Mouse (Mus musculus) ovary, adult 18-20 months (tissue): Measurements from ENCODE around the gene Cntn5.

ENCODE experiments used
- DNase-seq: peaks from one replicate; pipeline ENCODE4 v3.0.0; 2022; ENCODE audit warnings: low spot score, mixed read lengths

Gene Cntn5

DNA sequence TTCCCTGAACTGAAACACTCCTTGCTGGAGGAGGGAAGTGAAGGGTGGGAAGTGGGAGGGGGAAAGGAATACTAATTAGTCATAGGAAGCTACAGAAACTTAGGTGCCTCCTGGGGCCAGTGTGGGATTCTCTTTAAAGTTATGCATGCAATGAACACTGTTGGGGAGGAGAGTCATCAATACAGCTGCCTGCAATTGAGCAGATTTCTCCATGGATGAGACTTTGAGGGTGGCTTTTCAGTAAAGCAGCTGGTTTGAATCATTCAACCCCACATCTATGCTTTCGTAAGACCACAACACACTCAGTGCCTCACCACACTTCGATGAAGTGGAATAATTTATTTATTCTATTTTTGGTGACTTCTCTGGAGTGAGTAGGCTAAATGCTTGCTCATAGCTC, 674.9 kb downstream of the Cntn5 start:
- no peak for DNase-seq

DNA sequence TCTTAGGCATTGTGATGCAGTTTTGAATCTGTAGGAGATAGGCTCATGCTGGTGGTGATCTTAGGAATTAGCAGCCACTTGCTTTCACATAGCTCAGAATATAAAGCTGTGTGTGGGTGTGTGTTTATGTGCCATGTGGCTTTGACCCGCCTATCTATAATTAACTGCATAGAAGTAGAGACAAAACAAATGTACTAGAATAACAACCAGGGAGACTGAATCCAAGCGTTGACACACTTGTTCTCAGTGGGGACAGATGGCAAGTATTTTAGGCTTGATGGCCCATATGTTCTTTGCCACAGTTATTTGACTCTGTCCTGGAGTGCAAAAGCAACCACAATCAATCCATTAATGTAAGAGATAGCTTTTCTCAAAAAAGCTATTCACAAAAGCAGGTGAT, 678.6 kb downstream of the Cntn5 start:
- DNase-seq: no peak

DNA sequence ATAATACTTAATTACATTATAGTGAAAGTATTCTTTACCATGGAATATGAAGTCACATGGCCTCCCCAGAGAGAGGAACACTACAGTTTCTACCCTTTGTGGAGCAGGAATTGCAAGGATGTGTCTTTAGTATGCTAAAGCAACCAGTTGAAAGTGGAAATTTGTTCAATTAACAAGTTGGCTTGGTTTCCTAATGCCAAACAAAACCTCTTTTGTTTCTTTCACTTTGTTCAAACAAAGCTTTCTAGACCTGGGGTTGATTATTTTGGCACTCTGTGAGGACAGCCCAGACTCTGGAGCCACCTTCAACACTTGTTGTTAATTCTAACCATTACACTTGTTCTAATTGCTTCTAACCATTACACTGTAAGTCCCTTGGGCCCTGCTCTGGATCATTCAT, 718.5 kb downstream of the Cntn5 start:
- DNase-seq: no peak

DNA sequence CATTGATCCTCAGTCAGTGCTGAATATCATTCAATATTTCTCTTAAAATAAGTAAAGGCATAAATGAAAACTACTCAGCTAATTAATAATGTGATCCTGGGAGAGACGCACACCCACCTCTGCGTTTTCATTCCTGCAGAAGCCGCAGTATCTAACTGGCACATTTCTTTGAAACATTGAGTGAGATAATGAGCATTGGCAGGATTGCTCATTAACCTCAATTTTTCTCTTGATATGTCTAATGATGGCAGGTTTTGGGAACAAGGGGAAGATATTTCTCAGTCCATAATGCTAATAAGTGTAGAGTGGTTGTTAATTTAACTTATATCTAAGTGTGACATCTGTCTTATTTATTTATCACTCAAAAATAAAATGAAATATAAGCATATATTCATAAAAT, 734.0 kb downstream of the Cntn5 start:
- DNase-seq: no peak

GRCm38 (mm10) chr9:10121350-10122057, 783.1 kb downstream of the Cntn5 start:
- no peak for DNase-seq

GRCm38 (mm10) chr9:10116581-10116980, 788.0 kb downstream of the Cntn5 start:
- no peak for DNase-seq

DNA sequence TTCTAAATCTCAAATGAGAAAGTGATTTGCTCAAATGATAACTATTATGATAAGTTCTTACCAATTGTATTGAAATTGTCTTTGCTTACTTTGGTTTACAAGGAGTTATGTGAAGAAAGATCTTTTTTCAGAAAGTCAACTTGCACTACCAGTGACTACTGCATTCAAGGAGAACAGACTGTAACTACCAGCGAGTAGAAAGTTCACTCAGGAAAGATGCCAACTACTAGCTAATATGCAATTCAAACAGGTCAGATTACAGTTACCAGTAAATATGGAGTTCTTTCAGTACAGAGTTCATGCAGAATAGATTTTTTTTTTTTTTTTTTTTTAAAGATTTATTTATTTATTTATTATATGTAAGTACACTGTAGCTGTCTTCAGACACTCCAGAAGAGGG, 795.4 kb downstream of the Cntn5 start:
- no peak for DNase-seq

GRCm38 (mm10) chr9:10107861-10108260, 796.7 kb downstream of the Cntn5 start:
- DNase-seq: no peak

DNA sequence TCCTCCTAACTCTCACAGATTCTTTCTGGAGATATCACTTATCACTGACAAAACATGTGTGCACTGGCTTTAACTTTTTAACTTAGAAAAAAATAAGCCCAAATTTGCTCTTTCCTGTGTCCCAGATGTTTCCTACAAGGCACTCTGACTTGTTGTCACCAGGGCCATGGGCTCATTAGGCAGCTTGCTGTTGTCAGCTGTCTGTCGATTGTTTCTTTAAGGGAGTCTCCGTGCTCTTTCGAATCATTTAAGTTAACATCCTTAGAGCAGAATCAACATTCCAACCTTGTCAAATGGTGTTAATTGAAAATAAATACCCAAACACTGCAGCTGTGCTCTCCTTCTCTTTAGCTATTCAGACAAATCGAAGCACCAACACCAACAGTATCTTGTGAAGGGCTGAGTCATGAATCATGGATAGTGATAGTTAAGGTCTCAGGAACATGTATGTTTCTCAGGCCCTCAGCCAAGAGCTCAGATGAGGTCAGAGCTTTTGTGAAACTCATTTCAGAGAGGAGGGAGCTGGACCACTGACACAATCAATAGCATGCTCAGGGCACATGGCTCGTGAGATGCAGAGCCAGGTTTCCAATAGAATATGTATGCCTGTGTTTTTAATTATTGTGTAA, 802.6 kb downstream of the Cntn5 start:
- no peak for DNase-seq

DNA sequence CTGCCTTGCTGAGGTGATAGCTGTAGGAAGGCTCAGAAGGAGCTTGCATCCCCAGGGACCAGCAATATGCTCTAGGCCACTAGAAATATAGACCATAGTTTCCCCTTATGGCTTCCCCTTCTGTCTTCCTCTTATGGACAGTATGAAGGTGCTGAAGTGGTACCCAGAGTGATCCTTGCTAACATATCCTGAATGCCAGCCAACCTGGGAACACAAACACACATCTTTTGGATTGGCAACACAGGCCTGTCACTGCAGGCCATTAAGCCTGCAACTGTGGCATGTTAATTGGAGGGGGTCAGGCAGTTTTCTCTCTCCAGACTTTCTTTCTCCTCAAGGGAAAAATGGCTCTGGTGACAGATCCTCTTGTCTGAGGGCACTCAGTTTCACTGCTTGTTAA, 828.3 kb downstream of the Cntn5 start:
- no peak for DNase-seq

GRCm38 (mm10) chr9:10073401-10073800, 831.2 kb downstream of the Cntn5 start:
- no peak for DNase-seq

DNA sequence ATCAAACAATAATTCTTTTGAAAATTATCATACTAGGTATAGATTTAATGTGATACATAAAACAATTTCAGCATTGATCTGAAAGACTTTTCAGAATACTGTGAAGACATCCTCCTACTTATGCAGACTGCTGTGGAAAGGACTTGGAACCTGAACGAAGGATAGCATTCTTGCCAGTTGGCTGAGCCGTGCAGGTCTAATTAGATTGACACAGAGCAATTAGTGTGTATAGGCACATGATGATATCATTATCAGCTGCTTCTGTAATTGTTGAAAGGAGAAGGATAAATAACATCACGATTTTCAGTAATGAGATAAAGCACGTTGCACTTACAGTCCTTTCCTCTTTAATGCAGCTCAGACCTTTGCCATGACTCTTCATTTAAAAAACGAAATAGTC, 831.7 kb downstream of the Cntn5 start:
- no peak for DNase-seq

GRCm38 (mm10) chr9:10071271-10071670, 833.3 kb downstream of the Cntn5 start:
- DNase-seq: no peak

GRCm38 (mm10) chr9:10044969-10045789, 859.4 kb downstream of the Cntn5 start:
- DNase-seq: no peak

DNA sequence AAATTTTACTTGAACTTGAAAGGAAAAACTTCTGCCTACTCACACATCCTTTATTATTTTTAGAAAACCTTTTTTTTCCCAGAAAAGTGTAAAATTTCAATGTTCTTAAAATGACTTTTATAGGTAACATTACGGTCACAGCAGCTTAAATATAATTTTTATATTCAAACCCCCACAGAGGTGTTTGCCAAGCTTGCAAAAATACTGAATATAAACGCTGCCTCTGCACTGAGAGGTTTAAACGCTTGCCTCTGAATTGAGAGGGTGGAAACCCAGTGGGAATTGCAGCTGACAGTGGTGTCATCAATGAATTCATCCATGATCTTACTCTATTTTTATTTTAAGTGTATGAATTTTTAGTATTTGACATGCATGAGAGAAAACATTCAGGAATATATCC, 861.6 kb downstream of the Cntn5 start:
- DNase-seq: no peak

DNA sequence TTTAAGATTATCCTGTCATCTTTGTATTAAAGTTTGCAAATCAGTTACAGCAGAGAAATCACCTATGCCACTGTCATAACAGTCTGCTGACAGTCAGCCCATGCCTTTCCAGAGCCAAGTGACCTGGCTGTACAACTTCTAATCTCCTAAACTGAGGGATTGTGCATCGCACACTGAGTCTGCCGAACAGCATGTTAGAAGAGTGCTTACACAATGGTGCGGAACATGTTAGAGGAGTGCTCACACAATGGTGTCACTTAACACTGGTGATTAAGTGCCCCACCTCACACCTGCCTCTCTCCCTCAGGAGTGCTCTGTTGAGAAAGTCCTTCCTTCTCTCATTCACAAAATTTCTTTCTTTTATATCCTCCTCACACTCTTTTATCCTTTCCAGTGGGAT, 889.4 kb downstream of the Cntn5 start:
- no peak for DNase-seq

DNA sequence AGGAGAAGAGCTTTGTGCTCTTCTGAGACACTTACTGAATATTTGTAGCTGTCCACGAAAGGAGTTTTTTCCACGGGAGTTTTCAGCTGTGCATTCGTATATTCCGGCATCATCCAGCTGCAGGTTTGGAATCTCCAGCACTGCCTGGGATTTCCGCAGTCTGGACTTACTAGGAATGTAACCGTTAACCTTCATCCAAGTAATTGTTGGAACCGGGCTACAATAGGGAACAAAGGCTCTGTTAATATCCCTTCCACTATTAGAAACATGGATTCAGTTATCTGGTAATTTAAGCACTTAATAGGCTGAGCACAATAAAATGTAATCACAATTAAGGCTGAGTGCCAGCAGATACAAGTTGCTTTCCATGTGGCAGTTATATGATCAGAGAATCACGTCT, 920.5 kb downstream of the Cntn5 start:
- DNase-seq: no peak

- no peak for DNase-seq
These were observed 921.4 kb downstream of the Cntn5 start for GRCm38 (mm10) chr9:9983220-9983619.

DNA sequence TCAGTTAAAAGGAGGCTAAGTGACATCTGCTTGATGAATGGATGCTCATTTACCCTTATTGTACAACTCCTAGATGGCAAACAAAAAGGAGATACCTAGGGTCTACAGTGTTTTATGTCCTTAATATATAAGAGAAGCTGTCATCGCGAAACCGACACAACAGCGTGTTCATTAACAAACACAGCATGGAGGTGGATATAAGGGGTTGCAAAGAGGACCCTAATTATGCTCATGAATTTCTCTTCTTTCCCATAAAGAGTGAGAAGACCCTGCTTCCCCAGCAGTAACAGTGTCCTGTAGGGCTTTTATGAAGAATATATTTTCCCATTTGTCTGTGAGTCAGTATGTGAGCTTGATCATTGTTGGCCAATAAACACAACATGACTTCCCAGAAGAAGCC, 939.2 kb downstream of the Cntn5 start:
- no peak for DNase-seq

GRCm38 (mm10) chr9:9960610-9961172, 943.9 kb downstream of the Cntn5 start:
- DNase-seq: no peak

DNA sequence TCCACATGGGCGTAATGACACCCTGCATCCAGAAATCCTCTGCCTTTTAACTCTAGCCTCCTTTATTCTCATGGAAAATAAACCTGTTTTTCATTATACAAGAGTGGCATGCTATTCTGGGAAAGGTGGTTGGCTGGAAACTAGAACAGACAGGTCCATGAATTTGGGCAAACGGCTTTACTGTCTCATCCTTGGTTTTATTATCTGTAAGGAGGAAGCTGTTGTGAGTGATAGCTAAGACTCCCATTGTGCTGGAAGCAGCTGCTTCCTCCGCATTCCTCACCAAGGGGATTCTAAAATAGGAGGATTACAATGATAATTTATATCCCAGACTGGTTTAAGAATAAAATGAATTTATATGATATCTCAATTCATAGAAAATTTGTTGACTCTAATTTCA, 955.2 kb downstream of the Cntn5 start:
- no peak for DNase-seq

DNA sequence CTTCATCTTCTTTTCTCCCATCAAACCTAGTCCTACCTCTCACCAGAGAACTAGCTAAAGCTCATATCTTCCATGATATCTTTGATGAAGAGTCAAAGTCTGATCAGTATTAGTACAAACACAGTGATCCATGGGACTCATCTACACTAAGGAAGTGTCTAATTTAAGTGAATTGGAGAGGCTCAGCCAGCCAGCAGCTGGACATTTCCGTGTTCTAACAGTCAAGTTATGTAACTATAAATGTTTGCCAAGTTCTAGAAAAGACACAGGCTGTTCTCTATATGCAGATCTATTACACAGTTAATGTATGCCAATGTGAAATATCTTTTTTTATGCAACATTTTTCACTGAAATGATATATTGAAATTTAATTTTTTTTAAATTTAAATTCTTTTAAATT, 959.7 kb downstream of the Cntn5 start:
- no peak for DNase-seq
